Mouse (Mus musculus) ES-E14 (cell line): ENCODE measurements around the gene Ank3. TPM values are rescaled to one million over a fixed set of nuclear protein-coding genes. Genes with fewer than 3 reads are reported as not detected.

Experiments used
- DNase-seq: peaks from one replicate; pipeline ENCODE4 v3.0.0-alpha.2; 2013; ENCODE audit warnings: low read depth, low spot score
- H3K27ac ChIP-seq: 2 replicates; pipeline ENCODE4 v1.5.1; 2012; ENCODE audit warnings: low read depth, mild to moderate bottlenecking, low read length, moderate library complexity, mixed read lengths; ENCODE audit not compliant: poor library complexity, insufficient read depth, severe bottlenecking
- H3K36me3 ChIP-seq: 2 replicates; pipeline ENCODE4 v1.6.1; 2012; ENCODE audit warnings: mild to moderate bottlenecking, low read length, moderate library complexity, mixed read lengths; ENCODE audit not compliant: control insufficient read depth, poor library complexity, insufficient read depth, severe bottlenecking
- H3K4me1 ChIP-seq, 2 experiments: fragments of 150-350 bp in 1 of 2; sonication (generic) in 1 of 2; 2 replicates each; pipeline ENCODE4 v1.6.1; 2012; ENCODE audit warnings: low read length in 2 of 2, mild to moderate bottlenecking in 1 of 2, mixed read lengths in 1 of 2; ENCODE audit not compliant: control insufficient read depth in 2 of 2, insufficient read depth in 2 of 2, poor library complexity in 1 of 2
- H3K4me3 ChIP-seq, 2 experiments: fragments of 150-350 bp in 1 of 2; sonication (generic) in 1 of 2; 2 replicates each; pipeline ENCODE4 v1.5.1; 2012; ENCODE audit warnings: low read length in 2 of 2, low read depth in 1 of 2, mild to moderate bottlenecking in 1 of 2, mixed read lengths in 1 of 2; ENCODE audit not compliant: insufficient read depth in 1 of 2, poor library complexity in 1 of 2, severe bottlenecking in 1 of 2
- H3K9ac ChIP-seq: 2 replicates; pipeline ENCODE4 v1.6.1; 2012; ENCODE audit warnings: low read depth, mild to moderate bottlenecking, low read length, mixed read lengths; ENCODE audit not compliant: poor library complexity, insufficient read depth, severe bottlenecking
- H3K9me3 ChIP-seq: fragments of 150-350 bp; sonication (generic); 2 replicates; pipeline ENCODE4 v1.6.1; 2012; ENCODE audit warnings: low read depth, mild to moderate bottlenecking, low read length; ENCODE audit not compliant: control insufficient read depth, insufficient read depth
- CHD2 ChIP-seq: IDR thresholded peaks from 2 replicates; pipeline ENCODE4 v1.6.1; 2014; ENCODE audit warnings: mild to moderate bottlenecking, low read depth, low read length, inconsistent platforms
- HCFC1 ChIP-seq: IDR thresholded peaks from 2 replicates; pipeline ENCODE4 v1.6.1; 2012; ENCODE audit warnings: low read length, inconsistent platforms, borderline replicate concordance; ENCODE audit not compliant: insufficient read depth
- MAFK ChIP-seq: IDR thresholded peaks from 2 replicates; pipeline ENCODE4 v1.6.1; 2014; ENCODE audit warnings: mild to moderate bottlenecking, low read depth, low read length, inconsistent platforms; ENCODE audit not compliant: insufficient read depth
- ZC3H11A ChIP-seq: IDR thresholded peaks from 2 replicates; pipeline ENCODE4 v1.6.1; 2012; ENCODE audit warnings: low read depth, mild to moderate bottlenecking, inconsistent platforms, low read length, borderline replicate concordance
- ZNF384 ChIP-seq: IDR thresholded peaks from 2 replicates; pipeline ENCODE4 v1.6.1; 2012; ENCODE audit warnings: low read depth, low read length, inconsistent platforms
- in situ Hi-C, 2 experiments: fragments of 600-800 bp; cut with MboI; formaldehyde crosslinking; loops; one replicate each; pipeline ENCODE4 v1.15.1; 2025; ENCODE audit warnings: low sequenced_read_pairs in 2 of 2, inconsistent platforms in 1 of 2; ENCODE audit not compliant: unreplicated experiment in 2 of 2
- total RNA-seq: library from RNA; depleted of rRNA; stranded (reverse); fragments of 300-350 nt; gene quantifications from 2 replicates; pipeline ENCODE4 v1.2.3, GENCODE M21; 2012

Ank3 gene
- total RNA-seq, 1 experiment: 6.5 TPM

GRCm38 (mm10) chr10:69916689-69917435 is 518.3 kb downstream of the Ank3 start:
- no peak for DNase-seq
- peaks cover 0 to 1% of the 10 kb centered on the region in 2 experiments; a peak in 1 of 4 replicates for H3K4me1 ChIP-seq
- no peaks in the 10 kb centered on the region for H3K36me3 ChIP-seq
- H3K4me3 ChIP-seq: no peak overlapping the region
- H3K9ac ChIP-seq: no peak overlapping the region
- no peak for TF ChIP-seq CHD2
- no peak for TF ChIP-seq ZC3H11A
- no peak for TF ChIP-seq ZNF384
- no peak for TF ChIP-seq HCFC1
- no peak for TF ChIP-seq MAFK
- no peaks in the 10 kb centered on the region for H3K9me3 ChIP-seq
- H3K27ac ChIP-seq: no peak overlapping the region
- in situ Hi-C loops: no loop called here

- no peaks in the 10 kb centered on the region for H3K36me3 ChIP-seq
- H3K27ac ChIP-seq: no peak overlapping the region
- TF ChIP-seq ZC3H11A (no peak), HCFC1 (no peak), MAFK (no peak), CHD2 (no peak), ZNF384 (no peak)
- in situ Hi-C loops: no loop called here
- no peak overlapping the region for H3K4me3 ChIP-seq
- DNase-seq: no peak
- H3K9me3 ChIP-seq: no peaks in the 10 kb centered on the region
- no peak overlapping the region for H3K9ac ChIP-seq
- peaks cover 0 to 1% of the 10 kb centered on the region in 2 experiments; a peak in 1 of 4 replicates for H3K4me1 ChIP-seq
These were observed 519.1 kb downstream of the Ank3 start for GRCm38 (mm10) chr10:69917711-69918110.

- H3K4me3 ChIP-seq: no peak overlapping the region
- in situ Hi-C loops: no loop called here
- H3K4me1 ChIP-seq: peaks cover 0 to 1% of the 10 kb centered on the region in 2 experiments; a peak in 1 of 4 replicates
- DNase-seq: no peak
- no peak overlapping the region for H3K27ac ChIP-seq
- H3K9ac ChIP-seq: no peak overlapping the region
- H3K36me3 ChIP-seq: no peaks in the 10 kb centered on the region
- TF ChIP-seq CHD2: no peak
- TF ChIP-seq MAFK: no peak
- no peak for TF ChIP-seq ZC3H11A
- TF ChIP-seq HCFC1: no peak
- TF ChIP-seq ZNF384: no peak
- no peaks in the 10 kb centered on the region for H3K9me3 ChIP-seq
These were observed 520.0 kb downstream of the Ank3 start for GRCm38 (mm10) chr10:69918461-69919151.

GRCm38 (mm10) chr10:69919152-69919492 is 520.5 kb downstream of the Ank3 start:
- DNase-seq: no peak
- Histone ChIP-seq H3K9me3 (no peaks in the 10 kb centered on the region), H3K9ac (no peak overlapping the region), H3K36me3 (no peaks in the 10 kb centered on the region), H3K4me1 (peaks cover under 1 to 1% of the 10 kb centered on the region in 2 experiments; a peak in 1 of 4 replicates), H3K4me3 (no peak overlapping the region), H3K27ac (no peak overlapping the region)
- in situ Hi-C loops: no loop called here
- no peak for TF ChIP-seq MAFK
- TF ChIP-seq CHD2: no peak
- TF ChIP-seq ZC3H11A: no peak
- TF ChIP-seq HCFC1: no peak
- TF ChIP-seq ZNF384: no peak
